In genomic region chr6:83029777-83030176, GRCm38 (mm10) we compare ENCODE assay signal across 16 mouse cellular contexts. TPM values are rescaled to one million over a fixed set of nuclear protein-coding genes. Genes with fewer than 3 reads are reported as not detected.
A peak's percentile ranks its signal among the peaks of the same experiment; 100 is the strongest.
DNase-seq lines count a peak whose midpoint lies in the region; ATAC-seq and TF ChIP-seq lines count a peak whose summit lies in the region.
"Had no signal": no experiment of that assay in that cellular context is flagged by ENCODE, and none has a peak within 500 bp of the region (broad histone marks: within the 10 kb centered on the region; RNA-seq: fewer than 3 reads in every experiment).

No protein-coding gene starts in this region.

- no peak for ATAC-seq in heart, embryonic 12.5 days (ENCODE audit: insufficient number of reproducible peaks, low FRiP score)
- ATAC-seq in liver, embryonic 13.5 days (ENCODE audit: low read depth): no peak
- no peak for ATAC-seq in embryonic facial prominence, embryonic 13.5 days (ENCODE audit: insufficient number of reproducible peaks, insufficient read depth, low FRiP score, low TSS enrichment, low read depth)
- no peak for ATAC-seq in megakaryocyte-erythroid progenitor cell, adult 5-6 weeks (replicated peaks; ENCODE audit: low FRiP score, low TSS enrichment, poor library complexity, severe bottlenecking)
- ATAC-seq: forebrain, embryonic 14.5 days; intestine, embryonic 16.5 days had no signal

- peaks cover 36% of the 10 kb centered on the region for H3K4me1 ChIP-seq in heart, embryonic 12.5 days (replicated peaks)
- peaks cover 79% of the 10 kb centered on the region for H3K4me1 ChIP-seq in liver, embryonic 13.5 days (replicated peaks)
- peaks cover 69% of the 10 kb centered on the region for H3K4me1 ChIP-seq in embryonic facial prominence, embryonic 13.5 days

- peaks cover 25% of the 10 kb centered on the region for H3K79me2 ChIP-seq in myocyte (ENCODE audit: control insufficient read depth, insufficient read depth)

- H3K4me2 ChIP-seq in heart, embryonic 12.5 days: no peak overlapping the region
- H3K4me2 ChIP-seq in liver, embryonic 13.5 days: no peak overlapping the region
- H3K4me2 ChIP-seq in embryonic facial prominence, embryonic 13.5 days: no peak overlapping the region
- H3K4me2 ChIP-seq in myocyte (ENCODE audit: low read depth): no peak overlapping the region
- H3K4me2 ChIP-seq: hindbrain, embryonic 14.5 days had no signal

- TF ChIP-seq POLR2A in myocyte (IDR thresholded peaks at IDR 0.05; ENCODE audit: insufficient read length, low read depth): no peak

- no peak overlapping the region for H3K9ac ChIP-seq in heart, embryonic 12.5 days
- no peak overlapping the region for H3K9ac ChIP-seq in liver, embryonic 13.5 days
- H3K9ac ChIP-seq in embryonic facial prominence, embryonic 13.5 days: peak overlapping the region; percentile 44
- H3K9ac ChIP-seq: hindbrain, embryonic 14.5 days had no signal

- no peaks in the 10 kb centered on the region for H3K9me3 ChIP-seq in heart, embryonic 12.5 days (replicated peaks)
- H3K9me3 ChIP-seq in liver, embryonic 13.5 days (replicated peaks): no peaks in the 10 kb centered on the region
- H3K9me3 ChIP-seq in embryonic facial prominence, embryonic 13.5 days: no peaks in the 10 kb centered on the region

- H3ac ChIP-seq in myocyte (ENCODE audit: control insufficient read depth, insufficient read length): no peak overlapping the region

- DNase-seq in heart, adult 11 months: peak; percentile 83
- DNase-seq in liver, embryonic 13.5 days: no peak
- no peak for DNase-seq in liver
- DNase-seq: adrenal gland, adult 8-10 months; adrenal gland, postnatal 36 days; cerebellum, adult 2 months; cerebellum, postnatal 10 days; gastrocnemius, postnatal 10 days; heart, postnatal 10 days had no signal

- peaks cover 6% of the 10 kb centered on the region; the same call in 1 of the 2 replicates for H3K36me3 ChIP-seq in heart, embryonic 12.5 days
- H3K36me3 ChIP-seq in liver, embryonic 13.5 days: peaks cover 31% of the 10 kb centered on the region
- H3K36me3 ChIP-seq in embryonic facial prominence, embryonic 13.5 days: no peaks in the 10 kb centered on the region
- no peaks in the 10 kb centered on the region for H3K36me3 ChIP-seq in myocyte (ENCODE audit: control insufficient read depth, insufficient read depth)

- no peak overlapping the region for H3K27ac ChIP-seq in heart, embryonic 12.5 days (ENCODE audit: poor library complexity, severe bottlenecking)
- peak overlapping the region; percentile 44 for H3K27ac ChIP-seq in liver, embryonic 13.5 days
- H3K27ac ChIP-seq in embryonic facial prominence, embryonic 13.5 days: no peak overlapping the region
- H3K27ac ChIP-seq: hindbrain, embryonic 14.5 days had no signal

- WGBS in heart, embryonic 12.5 days: 35% methylated on average over 10 of the region's 10 CpGs
- 58% methylated on average over 10 of the region's 10 CpGs for WGBS in liver, embryonic 13.5 days (ENCODE audit: insufficient replicate concordance)
- WGBS in embryonic facial prominence, embryonic 13.5 days: 23% methylated on average over 10 of the region's 10 CpGs

- H3K27me3 ChIP-seq in heart, embryonic 12.5 days (replicated peaks): peaks cover 56% of the 10 kb centered on the region
- H3K27me3 ChIP-seq in liver, embryonic 13.5 days: peaks cover 17% of the 10 kb centered on the region
- H3K27me3 ChIP-seq in embryonic facial prominence, embryonic 13.5 days: peaks cover 48% of the 10 kb centered on the region
- H3K27me3 ChIP-seq in myocyte (ENCODE audit: control insufficient read depth, insufficient read depth, insufficient read length): no peaks in the 10 kb centered on the region

- H3K4me3 ChIP-seq in heart, embryonic 12.5 days: no peak overlapping the region
- no peak overlapping the region for H3K4me3 ChIP-seq in liver, embryonic 13.5 days (replicated peaks)
- no peak overlapping the region for H3K4me3 ChIP-seq in embryonic facial prominence, embryonic 13.5 days
- no peak overlapping the region for H3K4me3 ChIP-seq in myocyte

TF ChIP-seq in myocyte, 11 proteins besides CTCF, POLR2A, EP300 and RAD21:
- TF ChIP-seq POLR2AphosphoS2 (IDR thresholded peaks at IDR 0.05; ENCODE audit: insufficient read length, low read depth) (peak; percentile 55), TCF12 (IDR thresholded peaks at IDR 0.05; ENCODE audit: insufficient read depth, poor library complexity, severe bottlenecking) (no peak)
TF ChIP-seq in myocyte: peak in this region for 1.

RNA-seq across cellular contexts. Expression of gene Dok1, which starts 3.5 kb away (rescaled TPM):
- 8.1 and 11.3 TPM in 2 replicates for polyA plus RNA-seq in heart, embryonic 12.5 days (2016; fragmentation: Nextera tagmentation; extraction: Ambion mirVana)
- 20.1 and 20.2 TPM in 2 replicates for polyA plus RNA-seq in liver, embryonic 13.5 days (2015; fragmentation: Nextera tagmentation; extraction: Ambion mirVana)
- polyA plus RNA-seq in embryonic facial prominence, embryonic 13.5 days (2015; fragmentation: Nextera tagmentation; extraction: Ambion mirVana): 11.5 and 12.8 TPM in 2 replicates
- polyA plus RNA-seq in myocyte (2012; fragmentation: generic; extraction: Trizol): 41.3 TPM
- total RNA-seq in megakaryocyte-erythroid progenitor cell, adult 5-6 weeks (2014; fragmentation: Nextera tagmentation): 15.0 and 25.0 TPM in 2 replicates
- 24.2 and 46.1 TPM in 2 replicates for total RNA-seq in megakaryocyte-erythroid progenitor cell, adult 5-6 weeks (2017)

RNA-seq across cellular contexts. Expression of gene Loxl3, which starts 4.2 kb away (rescaled TPM):
- polyA plus RNA-seq in heart, embryonic 12.5 days (2016; fragmentation: Nextera tagmentation; extraction: Ambion mirVana): 5.7 and 8.0 TPM in 2 replicates
- 2.1 and 2.2 TPM in 2 replicates for polyA plus RNA-seq in liver, embryonic 13.5 days (2015; fragmentation: Nextera tagmentation; extraction: Ambion mirVana)
- 20.9 and 24.1 TPM in 2 replicates for polyA plus RNA-seq in embryonic facial prominence, embryonic 13.5 days (2015; fragmentation: Nextera tagmentation; extraction: Ambion mirVana)
- polyA plus RNA-seq in myocyte (2012; fragmentation: generic; extraction: Trizol): 14.4 TPM
- total RNA-seq in megakaryocyte-erythroid progenitor cell, adult 5-6 weeks (2014; fragmentation: Nextera tagmentation): 0.67 and 8.2 TPM in 2 replicates
- 0.61 and 0.88 TPM in 2 replicates for total RNA-seq in megakaryocyte-erythroid progenitor cell, adult 5-6 weeks (2017)

RNA-seq across cellular contexts. Expression of gene Aup1, which starts 24.5 kb away (rescaled TPM):
- 120 and 131 TPM in 2 replicates for polyA plus RNA-seq in heart, embryonic 12.5 days (2016; fragmentation: Nextera tagmentation; extraction: Ambion mirVana)
- polyA plus RNA-seq in liver, embryonic 13.5 days (2015; fragmentation: Nextera tagmentation; extraction: Ambion mirVana): 186 and 197 TPM in 2 replicates
- polyA plus RNA-seq in embryonic facial prominence, embryonic 13.5 days (2015; fragmentation: Nextera tagmentation; extraction: Ambion mirVana): 177 and 206 TPM in 2 replicates
- polyA plus RNA-seq in myocyte (2012; fragmentation: generic; extraction: Trizol): 199 TPM
- total RNA-seq in megakaryocyte-erythroid progenitor cell, adult 5-6 weeks (2014; fragmentation: Nextera tagmentation): 246 and 368 TPM in 2 replicates
- 115 and 128 TPM in 2 replicates for total RNA-seq in megakaryocyte-erythroid progenitor cell, adult 5-6 weeks (2017)

RNA-seq across cellular contexts. Expression of gene Htra2, which starts 25.3 kb away (rescaled TPM):
- 86.7 and 86.9 TPM in 2 replicates for polyA plus RNA-seq in heart, embryonic 12.5 days (2016; fragmentation: Nextera tagmentation; extraction: Ambion mirVana)
- 131 and 132 TPM in 2 replicates for polyA plus RNA-seq in liver, embryonic 13.5 days (2015; fragmentation: Nextera tagmentation; extraction: Ambion mirVana)
- polyA plus RNA-seq in embryonic facial prominence, embryonic 13.5 days (2015; fragmentation: Nextera tagmentation; extraction: Ambion mirVana): 72.6 and 75.4 TPM in 2 replicates
- 96.2 TPM for polyA plus RNA-seq in myocyte (2012; fragmentation: generic; extraction: Trizol)
- total RNA-seq in megakaryocyte-erythroid progenitor cell, adult 5-6 weeks (2014; fragmentation: Nextera tagmentation): 225 and 296 TPM in 2 replicates
- 97.5 and 128 TPM in 2 replicates for total RNA-seq in megakaryocyte-erythroid progenitor cell, adult 5-6 weeks (2017)

RNA-seq across cellular contexts. Expression of gene Dqx1, which starts 27.9 kb away (rescaled TPM):
- polyA plus RNA-seq in heart, embryonic 12.5 days (2016; fragmentation: Nextera tagmentation; extraction: Ambion mirVana): 0.48 and 0.64 TPM in 2 replicates
- 5.3 and 5.6 TPM in 2 replicates for polyA plus RNA-seq in liver, embryonic 13.5 days (2015; fragmentation: Nextera tagmentation; extraction: Ambion mirVana)
- polyA plus RNA-seq in embryonic facial prominence, embryonic 13.5 days (2015; fragmentation: Nextera tagmentation; extraction: Ambion mirVana): 1.3 TPM in 2 replicates
- 0.24 TPM for polyA plus RNA-seq in myocyte (2012; fragmentation: generic; extraction: Trizol)
- total RNA-seq in megakaryocyte-erythroid progenitor cell, adult 5-6 weeks (2014; fragmentation: Nextera tagmentation): 6.0 and 7.9 TPM in 2 replicates
- total RNA-seq in megakaryocyte-erythroid progenitor cell, adult 5-6 weeks (2017): 0.56 and 1.0 TPM in 2 replicates
